Mouse (Mus musculus): ENCODE measurements around the gene Trarg1. TPM values are rescaled to one million over a fixed set of nuclear protein-coding genes. Genes with fewer than 3 reads are reported as not detected.

Trarg1 gene
- polyA plus RNA-seq, 1 experiment from 2014 or later: 0.44 TPM

DNA sequence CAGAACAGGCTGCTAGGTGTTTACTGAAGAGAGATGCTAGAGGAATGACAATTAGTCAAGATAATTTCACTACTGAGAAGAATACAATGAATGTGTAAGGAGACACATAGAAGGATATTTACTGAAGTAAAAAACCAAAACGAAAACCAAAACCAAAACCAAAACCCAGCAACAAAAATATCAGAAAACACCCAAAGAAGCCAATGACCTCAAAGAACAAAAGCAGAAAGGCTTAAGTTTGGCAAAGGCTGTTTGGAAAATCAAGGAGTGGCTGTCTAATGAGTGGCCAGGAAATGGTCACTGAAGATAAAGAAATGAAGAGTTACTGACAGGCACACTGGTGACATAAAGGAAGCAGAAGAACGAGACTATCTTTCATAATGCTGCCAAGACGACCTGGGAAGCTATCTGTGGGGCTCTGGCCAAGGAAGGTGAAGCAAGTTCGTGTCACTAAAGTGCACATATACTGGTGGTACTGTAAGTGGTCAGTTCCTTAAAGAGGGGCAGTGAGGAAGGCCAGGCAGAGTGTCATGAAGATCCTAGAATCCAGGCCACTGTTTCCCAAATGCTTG is 56.2 kb downstream of the Trarg1 start:
- Histone ChIP-seq H3K36me3 (ENCODE audit: control insufficient read depth, insufficient read depth, low read length) (peaks cover 20% of the 10 kb centered on the region), H3K9me3 (ENCODE audit: control insufficient read depth, low read length) (no peaks in the 10 kb centered on the region), H3K27ac (ENCODE audit: low read depth, low read length) (no peak overlapping the region), H3K27me3 (ENCODE audit: control insufficient read depth, insufficient read depth, low read length) (no peaks in the 10 kb centered on the region), H3K4me1 (ENCODE audit: control insufficient read depth, insufficient read depth, low read length) (no peaks in the 10 kb centered on the region), H3K4me3 (ENCODE audit: low read depth, low read length) (no peak overlapping the region), H3K9ac (replicated peaks; ENCODE audit: low read depth, low read length) (no peak overlapping the region), H3K4me2 (ENCODE audit: low read depth, low read length) (no peak overlapping the region)
- no peak for ATAC-seq (ENCODE audit: low read depth)
- 81% methylated on average over 4 of the region's 4 CpGs for WGBS

DNA sequence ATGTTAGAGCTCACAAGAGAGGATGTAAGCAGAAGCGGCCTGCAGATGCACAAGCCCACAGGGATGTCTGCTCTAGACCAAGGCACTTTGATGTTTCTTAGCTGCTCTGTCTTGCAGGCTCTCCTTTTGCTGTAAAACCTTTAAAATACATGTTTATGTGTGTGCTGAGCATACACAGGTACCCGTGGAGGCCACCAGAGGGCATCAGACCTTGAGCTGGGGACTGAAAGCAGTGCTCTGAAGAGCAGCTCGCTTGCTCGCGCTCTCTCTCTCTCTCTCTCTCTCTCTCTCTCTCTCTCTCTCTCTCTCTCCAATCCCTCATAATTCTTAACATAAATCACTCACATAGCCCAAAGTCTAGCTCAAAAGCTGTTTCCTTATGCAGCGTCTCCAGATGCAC is 59.5 kb downstream of the Trarg1 start:
- 82% methylated on average over 6 of the region's 6 CpGs for WGBS
- no peaks in the 10 kb centered on the region for H3K4me1 ChIP-seq (ENCODE audit: control insufficient read depth, insufficient read depth, low read length)

DNA sequence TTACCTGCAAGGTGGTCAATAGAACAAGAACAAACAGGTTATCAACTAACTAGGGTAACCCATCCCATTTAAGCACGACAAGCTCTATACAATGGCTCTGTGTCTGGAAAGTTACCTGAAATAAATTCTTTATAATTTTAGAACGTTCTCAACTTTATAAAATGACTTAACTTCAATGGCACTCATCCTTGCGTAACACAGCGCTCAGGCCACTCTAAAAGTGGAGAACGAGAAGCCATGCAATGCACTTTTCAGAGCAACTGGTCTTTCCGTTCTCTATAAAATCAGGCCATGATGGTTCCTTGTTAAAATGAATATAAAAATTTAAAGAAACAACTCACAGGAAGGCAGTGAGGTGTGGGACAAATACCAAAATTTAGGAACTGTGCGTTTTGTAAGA is 62.9 kb downstream of the Trarg1 start:
- no peaks in the 10 kb centered on the region for H3K9me3 ChIP-seq (ENCODE audit: control insufficient read depth, low read length)
- peaks cover 20% of the 10 kb centered on the region for H3K36me3 ChIP-seq (ENCODE audit: control insufficient read depth, insufficient read depth, low read length)
- WGBS: 98% methylated on average over 7 of the region's 7 CpGs
- no peaks in the 10 kb centered on the region for H3K27me3 ChIP-seq (ENCODE audit: control insufficient read depth, insufficient read depth, low read length)
- ATAC-seq (ENCODE audit: low read depth): no peak
- H3K27ac ChIP-seq (ENCODE audit: low read depth, low read length): no peak overlapping the region
- no peaks in the 10 kb centered on the region for H3K4me1 ChIP-seq (ENCODE audit: control insufficient read depth, insufficient read depth, low read length)
- no peak overlapping the region for H3K4me2 ChIP-seq (ENCODE audit: low read depth, low read length)
- H3K9ac ChIP-seq (replicated peaks; ENCODE audit: low read depth, low read length): no peak overlapping the region
- no peak overlapping the region for H3K4me3 ChIP-seq (ENCODE audit: low read depth, low read length)

More for the DNA sequence above, 59.5 kb downstream of the Trarg1 start:
- Histone ChIP-seq H3K27ac (ENCODE audit: low read depth, low read length) (no peak overlapping the region), H3K36me3 (ENCODE audit: control insufficient read depth, insufficient read depth, low read length) (peaks cover 6% of the 10 kb centered on the region), H3K27me3 (ENCODE audit: control insufficient read depth, insufficient read depth, low read length) (no peaks in the 10 kb centered on the region), H3K4me3 (ENCODE audit: low read depth, low read length) (no peak overlapping the region), H3K9me3 (ENCODE audit: control insufficient read depth, low read length) (no peaks in the 10 kb centered on the region), H3K4me2 (ENCODE audit: low read depth, low read length) (no peak overlapping the region), H3K9ac (replicated peaks; ENCODE audit: low read depth, low read length) (no peak overlapping the region)
- ATAC-seq (ENCODE audit: low read depth): no peak

DNA sequence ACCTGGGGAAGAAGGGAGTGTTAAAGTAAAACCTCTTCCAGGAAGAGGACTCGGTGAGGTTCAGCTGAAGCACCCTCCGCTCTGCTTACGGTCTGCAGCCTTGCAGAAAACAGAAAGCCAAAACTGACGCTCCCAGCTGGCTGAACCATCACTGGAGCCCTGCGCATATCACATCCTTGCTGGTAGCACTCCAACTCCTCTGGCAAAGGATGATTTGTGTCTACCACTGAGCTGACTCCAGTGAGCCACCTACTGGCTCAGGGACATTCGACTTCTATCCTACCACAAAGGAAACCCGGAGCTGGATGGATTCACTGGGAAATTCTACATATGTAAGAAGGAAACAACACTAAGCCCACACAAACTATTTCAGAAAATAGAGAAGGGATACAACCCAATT is 64.9 kb downstream of the Trarg1 start:
- 68% methylated on average over 7 of the region's 7 CpGs for WGBS
- no peaks in the 10 kb centered on the region for H3K9me3 ChIP-seq (ENCODE audit: control insufficient read depth, low read length)
- H3K36me3 ChIP-seq (ENCODE audit: control insufficient read depth, insufficient read depth, low read length): peaks cover 33% of the 10 kb centered on the region

DNA sequence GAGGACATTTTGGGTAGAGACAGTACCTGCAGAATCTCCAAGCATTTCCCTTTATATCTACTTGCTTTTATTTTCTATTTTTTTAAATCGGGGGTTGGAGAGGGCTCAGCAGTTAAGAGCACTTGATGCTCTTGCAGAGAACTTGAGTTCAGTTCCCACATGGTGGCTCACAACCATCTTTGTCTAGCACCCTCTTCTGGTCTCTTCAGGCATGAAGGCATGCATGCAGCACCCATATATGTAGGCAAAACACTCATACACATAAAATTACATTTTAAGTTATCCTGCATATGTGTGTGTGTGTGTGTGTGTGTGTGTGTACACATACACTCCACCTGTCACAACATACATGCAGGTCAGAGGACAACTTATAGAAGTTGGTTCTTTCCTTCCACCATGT is 66.3 kb downstream of the Trarg1 start:
- ATAC-seq (ENCODE audit: low read depth): no peak
- 89% methylated on average over 1 of the region's 1 CpGs for WGBS
- H3K36me3 ChIP-seq (ENCODE audit: control insufficient read depth, insufficient read depth, low read length): peaks cover 40% of the 10 kb centered on the region
- H3K4me3 ChIP-seq (ENCODE audit: low read depth, low read length): no peak overlapping the region
- no peaks in the 10 kb centered on the region for H3K4me1 ChIP-seq (ENCODE audit: control insufficient read depth, insufficient read depth, low read length)
- H3K9me3 ChIP-seq (ENCODE audit: control insufficient read depth, low read length): no peaks in the 10 kb centered on the region
- H3K4me2 ChIP-seq (ENCODE audit: low read depth, low read length): no peak overlapping the region
- no peak overlapping the region for H3K27ac ChIP-seq (ENCODE audit: low read depth, low read length)
- H3K9ac ChIP-seq (replicated peaks; ENCODE audit: low read depth, low read length): no peak overlapping the region
- H3K27me3 ChIP-seq (ENCODE audit: control insufficient read depth, insufficient read depth, low read length): no peaks in the 10 kb centered on the region

More for the DNA sequence above, 64.9 kb downstream of the Trarg1 start:
- no peak overlapping the region for H3K4me3 ChIP-seq (ENCODE audit: low read depth, low read length)
- no peak overlapping the region for H3K4me2 ChIP-seq (ENCODE audit: low read depth, low read length)
- no peak for ATAC-seq (ENCODE audit: low read depth)
- no peaks in the 10 kb centered on the region for H3K4me1 ChIP-seq (ENCODE audit: control insufficient read depth, insufficient read depth, low read length)
- no peak overlapping the region for H3K9ac ChIP-seq (replicated peaks; ENCODE audit: low read depth, low read length)
- no peaks in the 10 kb centered on the region for H3K27me3 ChIP-seq (ENCODE audit: control insufficient read depth, insufficient read depth, low read length)
- no peak overlapping the region for H3K27ac ChIP-seq (ENCODE audit: low read depth, low read length)

Other genes with a start within 250 kb of the Trarg1 start
- gene Abr, start 57.5 kb upstream of the Trarg1 start, polyA plus RNA-seq (2014; fragmentation: Nextera tagmentation; extraction: Ambion mirVana): 99.2 and 115 TPM in 2 replicates
- gene Bhlha9, start 7.3 kb upstream of the Trarg1 start, polyA plus RNA-seq (2014; fragmentation: Nextera tagmentation; extraction: Ambion mirVana): 1.2 and 1.4 TPM in 2 replicates
- 34.2 and 34.3 TPM in 2 replicates for gene Gosr1, start 83.8 kb downstream of the Trarg1 start, polyA plus RNA-seq (2014; fragmentation: Nextera tagmentation; extraction: Ambion mirVana)
- gene Cpd, start 167.2 kb downstream of the Trarg1 start, polyA plus RNA-seq (2014; fragmentation: Nextera tagmentation; extraction: Ambion mirVana): 10.4 and 13.5 TPM in 2 replicates
- gene Tmigd1, start 222.4 kb downstream of the Trarg1 start, polyA plus RNA-seq (2014; fragmentation: Nextera tagmentation; extraction: Ambion mirVana): 0.19 TPM in 1 of 2 replicates, not detected in the other
- 117 and 135 TPM in 2 replicates for gene Blmh, start 245.0 kb downstream of the Trarg1 start, polyA plus RNA-seq (2014; fragmentation: Nextera tagmentation; extraction: Ambion mirVana)